Mouse (Mus musculus): ENCODE data around the gene Sfxn3.

The Sfxn3 gene

DNA sequence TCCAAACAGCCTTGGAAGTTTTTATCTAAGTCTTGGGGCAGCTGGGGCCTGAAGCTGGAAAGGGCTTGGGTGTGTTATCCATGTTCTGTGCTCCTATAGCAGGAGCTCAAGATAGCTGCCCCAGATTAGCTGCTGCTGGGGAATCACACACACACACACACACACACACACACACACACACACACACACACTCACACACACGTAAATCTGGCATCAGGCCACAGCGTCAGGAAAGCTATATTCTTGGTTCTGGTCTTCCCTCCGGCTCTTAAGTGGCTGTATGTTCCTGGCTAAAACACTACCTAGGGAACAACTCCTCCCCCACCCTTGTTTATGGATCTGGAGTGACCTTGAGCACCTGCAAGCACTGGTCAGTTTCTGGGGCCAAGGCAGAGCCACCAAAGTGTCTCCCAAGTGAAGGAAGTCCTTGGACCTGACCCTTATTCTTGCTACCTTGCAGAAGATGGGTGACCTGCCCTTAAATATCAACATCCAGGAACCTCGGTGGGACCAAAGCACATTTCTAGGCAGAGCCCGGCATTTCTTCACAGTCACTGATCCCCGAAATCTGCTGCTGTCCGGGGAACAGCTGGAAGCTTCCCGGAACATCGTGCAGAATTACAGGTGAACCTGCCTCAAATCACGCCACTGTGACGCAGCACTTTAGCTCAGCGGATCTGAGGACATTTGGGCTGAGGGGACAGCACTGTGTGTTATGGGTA is 1.5 kb downstream of the Sfxn3 start:
- DNase-seq: no peak

- no peak for DNase-seq
These were observed 2.2 kb downstream of the Sfxn3 start for GRCm38 (mm10) chr19:45049523-45049922.

DNA sequence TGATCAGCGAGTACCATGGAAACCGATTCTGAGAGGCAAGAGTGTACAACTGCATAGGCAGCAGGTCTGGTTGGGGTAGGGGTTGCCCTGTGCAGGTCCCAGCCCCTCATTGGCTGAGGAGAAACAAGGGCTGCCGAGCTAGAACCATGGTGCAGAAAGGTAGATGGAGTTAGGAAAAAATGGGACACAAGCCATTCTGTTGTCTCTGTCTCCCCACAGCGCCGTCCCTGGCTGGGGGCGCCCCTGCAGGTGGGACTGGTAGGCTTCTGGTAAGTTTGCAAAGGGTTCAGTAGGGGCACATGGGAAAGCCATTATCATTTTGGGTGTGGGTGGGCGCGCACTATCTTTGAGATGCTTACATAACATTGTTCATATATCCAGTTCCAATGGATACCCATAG is 6.1 kb downstream of the Sfxn3 start:
- DNase-seq: no peak

- no peak for DNase-seq
These were observed 7.8 kb downstream of the Sfxn3 start for GRCm38 (mm10) chr19:45054892-45055690.

DNA sequence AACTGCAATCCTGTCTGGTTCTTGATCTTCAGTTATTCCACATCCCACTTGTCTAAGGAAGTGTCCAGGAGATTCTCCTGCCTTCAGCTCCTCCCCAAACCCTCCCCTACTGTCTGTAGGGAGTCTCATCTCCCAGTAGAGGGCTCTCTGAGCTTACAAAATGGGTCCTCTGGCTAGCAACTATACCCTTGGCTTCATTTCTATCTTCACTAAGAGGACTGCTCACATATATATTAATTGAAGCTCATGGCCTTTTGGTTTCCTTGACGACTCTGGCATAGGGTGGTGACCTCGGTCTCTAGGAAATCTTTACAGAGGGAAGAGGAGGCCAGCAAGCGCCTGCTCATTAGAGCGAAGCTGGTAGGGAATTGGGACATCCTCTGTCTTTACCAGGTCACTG is 9.1 kb downstream of the Sfxn3 start:
- no peak for DNase-seq

DNA sequence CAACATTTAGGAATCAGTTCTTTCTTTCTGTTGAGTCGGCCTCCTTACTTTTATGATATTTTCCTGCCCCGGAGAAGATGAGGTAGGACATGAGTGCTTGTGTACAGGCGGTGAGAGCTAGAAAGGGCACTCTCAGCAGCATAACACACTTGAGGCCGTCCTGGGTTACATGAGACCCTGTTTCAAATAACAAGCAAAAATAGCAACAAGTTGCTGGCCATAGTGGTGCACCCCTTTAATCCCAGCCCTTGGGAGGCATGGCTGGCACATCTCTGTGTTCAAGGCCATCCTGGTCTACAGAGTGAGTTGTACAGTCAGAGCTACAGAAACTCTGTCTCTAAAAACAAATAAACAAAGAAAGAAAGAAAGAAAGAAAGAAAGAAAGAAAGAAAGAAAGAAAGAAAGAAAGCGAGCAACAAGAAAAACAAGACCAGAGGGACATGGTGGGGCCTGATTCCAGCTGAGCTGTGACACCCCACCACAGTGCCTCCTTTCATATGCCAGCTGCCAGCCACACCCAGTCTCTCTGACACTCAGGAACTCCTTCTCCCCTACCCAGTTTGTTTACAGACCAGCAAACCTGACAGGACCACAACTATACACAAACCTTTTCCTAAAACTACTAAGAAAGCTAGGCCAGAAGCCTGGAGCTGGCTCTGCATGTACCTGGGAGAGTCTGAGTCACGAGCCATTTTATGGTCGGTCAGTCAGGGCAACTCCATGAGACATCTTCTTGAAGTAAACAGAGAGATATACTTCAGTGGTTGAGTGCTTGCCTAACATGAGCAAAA is 9.8 kb downstream of the Sfxn3 start:
- no peak for DNase-seq

GRCm38 (mm10) chr19:45057724-45058112 is 10.4 kb downstream of the Sfxn3 start:
- DNase-seq: no peak

DNA sequence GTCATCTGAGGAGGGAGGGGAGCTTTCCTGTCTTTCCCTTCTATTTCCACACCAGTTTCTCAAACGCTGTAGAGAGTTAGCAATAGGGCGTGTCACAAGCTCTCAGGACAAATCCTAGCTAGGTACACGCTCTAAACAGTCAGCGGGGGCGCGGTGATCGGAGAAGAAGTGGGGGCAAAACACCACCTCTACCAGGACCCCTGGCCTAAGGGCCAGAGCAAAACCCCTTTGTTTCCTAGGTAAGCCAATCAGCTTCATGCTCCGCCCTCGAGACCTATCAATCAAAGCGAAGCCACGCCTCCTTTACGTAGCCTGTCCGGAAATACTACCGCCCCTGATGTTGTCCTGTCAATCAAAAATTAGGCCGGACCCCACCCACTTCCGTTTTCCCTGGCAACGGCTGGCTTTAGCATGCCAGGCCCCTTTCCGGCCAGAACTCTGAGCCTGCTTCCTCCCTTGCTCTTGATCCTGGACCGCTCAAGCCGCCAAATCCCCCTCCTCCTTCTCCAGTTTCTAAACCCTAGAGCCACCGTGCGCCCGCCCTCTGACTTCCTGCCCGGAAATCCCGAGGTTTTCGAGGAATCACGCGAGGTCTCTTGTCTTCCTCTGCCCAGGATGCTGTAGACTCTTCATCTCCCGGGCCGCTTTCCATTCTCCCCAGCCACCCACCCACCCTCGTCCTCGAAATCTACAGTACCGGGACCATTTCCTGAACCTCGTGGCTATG is 11.0 kb downstream of the Sfxn3 start:
- DNase-seq: peak; percentile 85

DNA sequence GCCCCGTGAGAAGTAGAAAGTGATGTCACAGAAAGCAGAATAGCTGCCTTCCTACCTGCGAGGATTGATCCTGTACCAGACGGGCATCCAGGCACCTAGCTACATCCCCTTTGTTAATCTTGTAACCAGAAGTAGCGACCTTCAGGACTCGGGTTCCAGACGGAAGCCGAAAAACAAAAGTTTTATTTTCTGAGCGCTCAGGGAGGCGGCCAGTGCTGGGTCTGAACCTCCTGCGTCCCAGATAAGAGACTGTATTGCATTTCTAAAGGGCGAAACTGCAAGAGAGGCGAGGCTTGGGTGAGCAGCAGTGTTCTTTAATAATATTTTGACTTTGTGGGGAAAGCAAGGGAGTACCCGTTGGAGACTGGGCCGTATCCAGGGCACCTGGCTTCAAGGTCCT is 11.5 kb downstream of the Sfxn3 start:
- DNase-seq: no peak

GRCm38 (mm10) chr19:45063565-45064292 is 16.4 kb downstream of the Sfxn3 start:
- no peak for DNase-seq

DNA sequence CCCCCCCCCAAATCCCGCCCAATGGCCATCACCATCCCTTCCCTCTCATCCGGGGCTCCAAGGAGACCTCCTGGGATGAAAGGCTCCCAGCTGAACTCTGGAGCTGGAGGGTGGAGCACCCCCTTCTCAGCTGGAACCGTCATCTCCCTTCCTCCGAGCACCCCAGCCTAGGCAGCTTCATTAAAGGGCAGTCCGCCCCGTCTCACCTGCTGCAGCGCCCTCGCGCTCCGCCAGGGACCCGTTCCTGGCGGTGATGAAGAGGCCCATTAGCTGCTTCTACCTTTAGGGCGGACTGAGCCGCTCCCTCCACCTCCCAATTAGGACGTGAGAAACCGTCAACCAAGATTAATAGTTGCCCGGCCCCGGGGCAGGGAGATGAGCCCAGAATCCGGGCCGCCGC is 17.9 kb downstream of the Sfxn3 start:
- DNase-seq: no peak

DNA sequence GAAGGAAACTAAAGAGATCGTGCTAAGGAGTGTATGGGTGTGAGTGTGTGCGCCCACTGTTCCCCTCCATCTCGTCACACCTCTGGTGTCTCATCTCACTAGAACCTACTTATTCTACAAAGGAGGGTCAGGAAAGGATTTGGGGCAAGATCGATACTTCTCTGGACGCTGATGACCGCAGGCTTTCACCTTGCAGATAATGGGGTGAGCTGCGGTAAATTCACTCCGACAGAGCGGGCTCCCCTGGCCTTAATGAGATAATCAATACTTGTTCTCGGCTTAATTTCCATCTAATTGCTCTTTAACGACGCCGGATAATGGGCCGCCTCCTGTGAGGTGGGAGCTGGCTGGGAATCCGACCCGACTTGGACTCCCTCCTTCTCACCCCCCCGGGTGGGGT is 19.9 kb downstream of the Sfxn3 start:
- DNase-seq: no peak

- no peak for DNase-seq
These were observed 20.6 kb downstream of the Sfxn3 start for GRCm38 (mm10) chr19:45067758-45068510.

DNA sequence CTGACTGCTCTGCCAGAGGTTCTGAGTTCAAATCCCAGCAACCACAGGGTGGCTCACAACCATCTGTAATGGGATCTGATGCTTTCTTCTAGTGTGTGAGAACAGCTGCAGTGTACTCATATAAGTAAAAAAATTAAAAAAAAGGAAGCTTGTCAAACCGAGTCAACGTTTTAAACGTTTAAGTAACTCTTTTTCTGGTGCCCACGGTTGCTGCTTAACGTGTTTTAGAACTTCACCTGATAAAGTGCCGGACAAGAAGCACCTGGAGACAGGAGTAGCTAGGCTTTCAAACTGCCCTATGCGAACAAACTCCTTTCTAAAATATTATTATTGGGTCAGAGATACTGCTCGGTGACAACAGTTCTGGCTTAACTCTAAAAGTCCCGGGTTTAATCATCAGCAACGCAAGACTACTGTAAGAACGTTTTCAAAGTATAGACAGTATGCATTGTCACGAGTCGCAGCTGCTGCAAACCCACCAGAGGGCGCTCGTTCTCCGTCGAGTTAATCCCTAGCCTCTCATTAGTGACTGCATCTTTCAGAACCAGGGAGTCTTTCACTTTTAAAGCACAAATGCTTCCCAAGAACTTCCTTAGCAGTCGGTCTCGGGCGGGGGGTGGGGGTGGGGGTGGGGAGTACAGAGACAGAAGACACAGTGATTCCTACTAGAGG is 26.7 kb downstream of the Sfxn3 start:
- peak; percentile 97 for DNase-seq

- DNase-seq: peak; percentile 92
These were observed 27.4 kb downstream of the Sfxn3 start, which contains the start of gene Kazald1 for GRCm38 (mm10) chr19:45074580-45075322. Kazald1 (plus strand) TSS chr19:45075241.

DNA sequence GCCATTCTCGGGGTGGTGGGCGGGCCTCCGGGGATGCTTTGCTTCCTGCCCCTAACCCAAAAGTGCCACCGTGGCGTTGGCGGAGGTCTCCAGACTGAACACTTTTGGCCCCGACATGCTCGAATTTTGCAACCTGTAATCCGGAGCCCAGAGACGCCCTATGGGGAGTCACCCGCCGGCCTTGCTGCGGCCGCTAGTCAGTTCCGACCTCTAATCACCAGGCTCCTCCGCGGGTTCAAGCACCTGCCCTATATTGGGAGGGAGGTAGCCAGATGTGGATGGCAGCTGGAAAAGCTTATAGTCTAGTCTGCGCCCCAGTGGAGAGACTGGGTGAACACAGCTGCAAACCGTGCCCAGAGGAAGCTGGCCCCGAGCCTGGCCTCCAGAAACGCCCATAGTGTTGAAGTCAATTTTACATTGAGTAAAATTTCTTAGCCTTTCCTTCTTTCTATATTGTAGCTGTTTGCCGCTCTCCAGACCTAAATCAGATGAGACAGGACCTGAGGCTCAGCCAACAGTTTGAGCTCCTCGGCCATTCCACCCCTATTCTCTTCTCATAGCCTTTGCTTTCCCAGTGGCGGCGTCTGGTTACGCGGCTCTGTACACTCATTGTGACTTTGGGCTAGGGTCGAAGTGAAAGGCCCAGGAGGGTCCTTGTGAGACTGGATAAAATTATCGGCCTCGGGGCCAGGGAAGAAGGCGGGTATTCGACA is 28.2 kb downstream of the Sfxn3 start:
- DNase-seq: no peak

DNA sequence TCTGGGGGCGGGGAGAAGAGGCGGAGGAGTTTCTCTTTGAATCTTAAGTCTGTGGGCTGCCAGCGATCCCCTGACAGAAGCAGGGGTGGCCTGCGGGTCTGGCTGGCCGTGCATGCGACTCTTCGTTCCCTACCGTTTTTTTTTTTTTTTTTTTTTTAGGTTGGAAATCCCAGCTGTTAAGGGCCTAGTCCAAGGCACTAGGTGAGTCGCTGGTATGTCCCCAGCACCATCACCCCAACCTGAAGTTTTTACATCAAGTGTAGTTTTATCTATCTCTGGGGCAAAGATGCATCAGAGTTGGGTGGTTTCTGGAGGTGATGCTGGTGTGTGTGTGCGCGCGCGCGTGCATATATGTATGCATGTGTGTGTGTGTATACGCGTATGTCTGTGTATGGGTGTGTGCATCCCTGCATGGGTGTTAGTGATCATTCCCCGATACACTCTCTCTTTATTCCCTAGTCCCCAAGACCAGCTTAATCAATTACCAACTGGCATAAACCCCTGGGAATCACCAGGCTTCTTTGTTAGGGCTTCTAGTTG is 28.8 kb downstream of the Sfxn3 start:
- DNase-seq: no peak

GRCm38 (mm10) chr19:45076586-45077510 is 29.5 kb downstream of the Sfxn3 start:
- DNase-seq: peak; percentile 46

Measured in right cerebral cortex, postnatal 4 days (tissue).